Mouse (Mus musculus): Measurements from ENCODE around the gene Sync.

- TF ChIP-seq POLR2A (IDR thresholded peaks at IDR 0.05; ENCODE audit: low read depth, low read length) = no peak
- no peak for TF ChIP-seq CTCF (conservative IDR thresholded peaks at IDR 0.05; ENCODE audit: insufficient read depth, insufficient read length, low read depth, low read length)
These were observed 18.7 kb upstream of the Sync start for GRCm38 (mm10) chr4:129268698-129269097.
